Mouse (Mus musculus) C2C12 (cell line): ENCODE measurements around the gene Dnajc5. TPM values are rescaled to one million over a fixed set of nuclear protein-coding genes. Genes with fewer than 3 reads are reported as not detected.

Source experiments
- H3K27me3 ChIP-seq: one replicate; pipeline ENCODE4 v1.6.1; 2011; ENCODE audit not compliant: control insufficient read depth, insufficient read depth, insufficient read length
- H3K36me3 ChIP-seq: one replicate; pipeline ENCODE4 v1.6.1; 2011; ENCODE audit not compliant: control insufficient read depth, insufficient read depth
- H3K4me3 ChIP-seq: one replicate; pipeline ENCODE4 v1.5.1; 2011; ENCODE audit warnings: mild to moderate bottlenecking, control low read depth; ENCODE audit not compliant: poor library complexity, insufficient read depth, severe bottlenecking
- H3K79me2 ChIP-seq: one replicate; pipeline ENCODE4 v1.6.1; 2011; ENCODE audit not compliant: control insufficient read depth, insufficient read depth
- H3K79me3 ChIP-seq: one replicate; pipeline ENCODE4 v1.6.1; 2011; ENCODE audit warnings: low read depth, control low read depth
- H3ac ChIP-seq: one replicate; pipeline ENCODE3; 2011; ENCODE audit warnings: low read depth; ENCODE audit not compliant: control insufficient read depth, insufficient read length
- CEBPB ChIP-seq: IDR thresholded peaks from one replicate; pipeline ENCODE4 v1.6.1; 2011; ENCODE audit warnings: low read depth, mild to moderate bottlenecking, control low read depth, moderate library complexity
- CTCF ChIP-seq: IDR thresholded peaks from one replicate; pipeline ENCODE4 v1.5.1; 2011; ENCODE audit not compliant: control insufficient read depth, insufficient read depth, insufficient read length
- FOSL1 ChIP-seq: IDR thresholded peaks from one replicate; pipeline ENCODE4 v1.8.0; 2011; ENCODE audit warnings: mild to moderate bottlenecking, low read length; ENCODE audit not compliant: poor library complexity, insufficient read depth, severe bottlenecking
- MAX ChIP-seq: IDR thresholded peaks from one replicate; pipeline ENCODE4 v1.6.1; 2011; ENCODE audit warnings: mild to moderate bottlenecking, control low read depth
- MYOD1 ChIP-seq: IDR thresholded peaks from one replicate; pipeline ENCODE4 v1.6.1; 2011; ENCODE audit warnings: low read depth; ENCODE audit not compliant: control insufficient read depth, insufficient read length
- MYOG ChIP-seq: IDR thresholded peaks from one replicate; pipeline ENCODE4 v1.6.1; 2011; ENCODE audit not compliant: control insufficient read depth, insufficient read length; ENCODE audit errors: extremely low read depth
- USF1 ChIP-seq: IDR thresholded peaks from one replicate; pipeline ENCODE4 v1.6.1; 2011; ENCODE audit warnings: low read depth, mild to moderate bottlenecking, control low read depth, moderate library complexity
- polyA plus RNA-seq: library from polyadenylated mRNA; unstranded; fragments of >200 nt; fragmentation: generic; extraction: Trizol; gene quantifications from one replicate; pipeline ENCODE4 v1.2.1, GENCODE M21; 2012; ENCODE audit warnings: missing spikeins

The Dnajc5 gene
- polyA plus RNA-seq, 1 experiment = 34.3 TPM

DNA sequence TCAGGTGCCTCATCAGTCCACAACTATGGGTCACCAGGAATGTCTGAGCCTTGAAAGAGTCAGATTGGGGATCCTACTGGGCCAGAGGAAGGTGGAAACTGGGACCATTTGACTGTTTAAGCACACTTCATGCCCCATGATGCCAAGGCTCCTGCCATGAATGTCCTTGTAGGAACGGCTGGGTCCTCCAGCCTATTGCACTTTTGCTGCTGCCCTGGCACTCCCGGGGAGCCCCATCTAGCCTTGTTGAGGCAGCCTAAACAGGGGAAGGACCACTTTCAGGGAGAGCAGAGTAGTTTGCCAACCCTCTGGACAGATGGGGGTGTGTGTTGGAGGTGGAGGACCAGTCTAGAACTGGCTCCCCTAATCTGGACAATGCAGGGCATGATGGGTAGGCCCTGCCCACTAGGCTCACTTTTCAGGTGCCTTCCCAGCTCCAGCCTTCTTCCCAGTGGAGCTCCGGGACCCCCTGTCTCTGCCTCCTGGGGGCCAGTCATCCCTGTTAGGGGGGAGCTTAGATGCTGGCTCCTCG is 64.2 kb downstream of the Dnajc5 start, which contains the start of gene Uckl1:
TSS of gene Uckl1 (minus strand) at position 482 of the 532 bp plus-strand sequence.
- Histone ChIP-seq H3K4me3 (no peak within 1 kb of the TSS), H3K27me3 (no peaks in the 10 kb centered on the region), H3ac (no peak within 1 kb of the TSS), H3K79me2 (peaks cover 7% of the 10 kb centered on the region), H3K36me3 (peaks cover 32% of the 10 kb centered on the region), H3K79me3 (peaks cover 1% of the 10 kb centered on the region)
- no peak for TF ChIP-seq USF1
- TF ChIP-seq MAX = no peak
- TF ChIP-seq CTCF = no peak

DNA sequence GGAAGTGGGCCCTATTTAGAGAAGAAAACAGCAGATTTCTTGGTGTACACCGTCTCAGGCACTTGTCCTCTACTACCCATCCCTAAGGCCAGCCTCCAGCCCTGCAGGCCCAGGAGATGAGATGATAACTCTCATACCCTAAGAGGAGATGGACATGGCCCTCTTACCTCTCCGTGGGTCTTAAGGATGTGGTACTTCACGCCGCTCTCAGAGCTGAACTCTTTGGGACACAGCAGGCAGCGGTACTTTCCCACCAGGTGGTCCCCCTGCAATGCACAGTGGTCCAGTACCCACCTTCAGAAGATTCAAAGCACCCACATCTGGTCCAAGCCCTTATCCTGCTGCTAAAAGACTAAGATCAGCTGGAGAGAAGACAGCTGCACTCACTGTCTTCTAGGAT is 65.2 kb downstream of the Dnajc5 start:
- TF ChIP-seq MAX (no peak), MYOD1 (no peak), USF1 (no peak), CTCF (no peak), MYOG (no peak), FOSL1 (no peak), CEBPB (no peak)
- Histone ChIP-seq H3K79me2 (no peaks in the 10 kb centered on the region), H3K27me3 (no peaks in the 10 kb centered on the region), H3K4me3 (no peak overlapping the region), H3K36me3 (peaks cover 43% of the 10 kb centered on the region), H3ac (no peak overlapping the region), H3K79me3 (peaks cover 1% of the 10 kb centered on the region)

DNA sequence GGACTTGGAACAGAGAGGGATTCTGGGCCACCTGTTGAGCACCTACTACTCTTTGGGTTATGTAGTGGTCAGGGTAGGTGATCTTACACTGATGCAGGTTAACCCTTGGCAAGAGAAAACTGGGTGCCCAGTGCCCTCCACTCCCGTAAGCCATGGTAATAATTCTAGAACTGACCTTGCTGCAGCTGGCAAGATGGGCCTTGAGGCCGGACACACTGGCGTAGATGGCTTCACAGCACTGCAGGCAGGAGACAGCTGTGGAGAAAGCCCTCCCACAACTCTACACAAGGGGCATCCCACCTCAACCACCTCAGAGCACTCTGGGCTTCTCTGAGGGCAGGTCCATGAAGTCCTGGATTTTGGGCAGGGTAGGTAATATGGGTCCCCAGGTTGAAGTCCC is 65.8 kb downstream of the Dnajc5 start:
- Histone ChIP-seq H3K36me3 (peaks cover 46% of the 10 kb centered on the region), H3K79me3 (no peaks in the 10 kb centered on the region), H3K27me3 (no peaks in the 10 kb centered on the region), H3ac (no peak overlapping the region), H3K4me3 (no peak overlapping the region), H3K79me2 (peaks cover 2% of the 10 kb centered on the region)
- no peak for TF ChIP-seq USF1
- TF ChIP-seq FOSL1 = no peak
- no peak for TF ChIP-seq MYOG
- TF ChIP-seq CTCF = no peak
- no peak for TF ChIP-seq MAX
- TF ChIP-seq CEBPB = no peak
- no peak for TF ChIP-seq MYOD1

DNA sequence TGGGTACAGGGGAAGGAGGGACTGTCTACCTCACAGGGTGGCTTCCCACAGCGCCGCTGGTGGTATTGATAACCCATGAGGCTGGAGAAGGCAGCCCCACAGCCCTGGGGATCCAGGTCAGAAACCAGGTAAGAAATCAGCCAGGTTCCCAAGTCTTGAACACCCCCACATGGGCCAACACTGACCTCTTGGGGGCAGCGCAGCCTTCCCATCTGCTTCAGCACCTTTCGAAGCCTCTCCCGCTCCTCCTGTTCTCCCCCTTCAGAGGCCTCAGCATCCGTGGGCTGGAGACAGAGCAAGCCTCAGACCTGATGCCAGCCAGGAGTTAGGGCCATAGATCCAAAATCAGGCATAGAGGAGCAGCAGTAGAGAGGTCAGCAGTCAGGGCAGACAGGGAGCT is 67.5 kb downstream of the Dnajc5 start:
- TF ChIP-seq MYOG (no peak), MAX (no peak), CEBPB (no peak), FOSL1 (no peak), MYOD1 (no peak), CTCF (no peak), USF1 (no peak)
- no peaks in the 10 kb centered on the region for H3K79me3 ChIP-seq
- peaks cover 14% of the 10 kb centered on the region for H3K79me2 ChIP-seq
- H3K36me3 ChIP-seq = peaks cover 46% of the 10 kb centered on the region
- no peak overlapping the region for H3ac ChIP-seq
- H3K4me3 ChIP-seq = no peak overlapping the region
- no peaks in the 10 kb centered on the region for H3K27me3 ChIP-seq

DNA sequence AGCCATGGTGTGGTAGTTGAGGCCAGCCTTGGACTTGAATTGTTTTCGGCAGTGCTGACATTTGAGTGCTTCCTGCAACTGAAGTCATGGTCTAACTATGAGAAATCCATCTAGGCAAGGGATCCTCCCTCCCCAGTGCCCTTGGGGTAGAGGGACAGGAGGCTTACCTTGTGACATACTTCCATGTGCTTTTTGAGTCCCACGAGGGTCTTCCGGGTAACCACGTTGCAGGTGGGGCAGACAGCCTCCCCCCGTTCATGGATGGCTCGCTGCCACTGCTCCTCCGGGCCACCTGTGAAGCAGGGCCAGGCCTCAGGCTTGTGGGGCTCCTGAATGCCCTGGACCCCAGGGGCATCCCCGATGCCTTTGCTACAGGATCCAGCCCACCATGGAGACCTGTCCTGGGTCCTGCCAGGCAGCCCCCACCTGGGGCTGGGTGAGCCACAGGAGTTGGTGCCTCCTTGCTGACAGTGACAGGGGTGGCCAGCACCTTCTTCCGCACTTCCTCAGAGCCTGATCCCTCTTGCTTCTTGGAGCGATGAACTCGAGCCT is 68.0 kb downstream of the Dnajc5 start:
- Histone ChIP-seq H3K79me2 (peaks cover 14% of the 10 kb centered on the region), H3K27me3 (no peaks in the 10 kb centered on the region), H3ac (no peak overlapping the region), H3K4me3 (no peak overlapping the region), H3K79me3 (no peaks in the 10 kb centered on the region), H3K36me3 (peaks cover 46% of the 10 kb centered on the region)
- no peak for TF ChIP-seq USF1
- TF ChIP-seq MYOG = no peak
- no peak for TF ChIP-seq FOSL1
- TF ChIP-seq CEBPB = no peak
- TF ChIP-seq CTCF = no peak
- no peak for TF ChIP-seq MYOD1
- TF ChIP-seq MAX = no peak

DNA sequence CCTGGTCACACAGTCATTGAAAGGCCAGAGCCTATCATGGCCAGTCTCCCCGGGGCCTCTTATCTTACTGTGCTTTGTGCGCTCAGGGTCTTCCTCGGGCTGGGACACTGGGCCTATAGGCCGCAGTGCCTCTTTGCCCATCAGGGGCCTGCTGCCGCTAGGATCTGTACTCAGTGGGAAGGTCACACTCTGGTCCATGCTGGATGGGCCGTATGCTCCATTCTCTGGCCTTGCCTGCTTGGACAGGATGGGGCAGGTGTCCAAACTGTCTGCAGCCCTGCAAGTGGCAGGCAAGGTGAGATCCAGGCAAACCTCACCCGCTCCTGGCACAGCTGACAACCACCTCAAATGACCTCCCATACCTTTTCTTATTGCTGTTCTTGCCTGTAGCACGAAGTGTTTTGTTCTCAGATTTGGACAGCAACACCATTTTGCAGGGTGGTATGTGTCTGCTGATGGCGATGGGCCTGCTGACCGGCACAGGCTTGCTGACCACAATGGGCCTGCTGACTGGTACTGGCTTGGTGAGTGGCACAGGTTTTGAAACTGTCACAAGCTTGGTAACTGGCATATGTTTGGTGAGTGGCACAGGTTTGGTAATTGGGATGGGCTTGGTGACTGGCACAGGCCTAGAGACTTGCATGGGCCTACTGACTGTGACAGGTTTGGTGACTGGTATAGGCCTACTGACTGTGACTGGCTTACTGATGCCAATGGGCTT is 68.9 kb downstream of the Dnajc5 start:
- peaks cover 14% of the 10 kb centered on the region for H3K79me2 ChIP-seq
- TF ChIP-seq USF1 (no peak), MYOG (no peak), MAX (no peak), MYOD1 (no peak), CEBPB (no peak), CTCF (no peak), FOSL1 (no peak)
- no peaks in the 10 kb centered on the region for H3K79me3 ChIP-seq
- no peaks in the 10 kb centered on the region for H3K27me3 ChIP-seq
- H3K36me3 ChIP-seq = peaks cover 43% of the 10 kb centered on the region
- H3K4me3 ChIP-seq = no peak overlapping the region
- H3ac ChIP-seq = no peak overlapping the region
